Mouse (Mus musculus): ENCODE measurements around the gene Lrrc4b. TPM values are rescaled to one million over a fixed set of nuclear protein-coding genes. Genes with fewer than 3 reads are reported as not detected.

Gene Lrrc4b
- polyA plus RNA-seq (2015; fragmentation: Nextera tagmentation; extraction: Ambion mirVana), result 0.36 and 0.52 TPM in 2 replicates

DNA sequence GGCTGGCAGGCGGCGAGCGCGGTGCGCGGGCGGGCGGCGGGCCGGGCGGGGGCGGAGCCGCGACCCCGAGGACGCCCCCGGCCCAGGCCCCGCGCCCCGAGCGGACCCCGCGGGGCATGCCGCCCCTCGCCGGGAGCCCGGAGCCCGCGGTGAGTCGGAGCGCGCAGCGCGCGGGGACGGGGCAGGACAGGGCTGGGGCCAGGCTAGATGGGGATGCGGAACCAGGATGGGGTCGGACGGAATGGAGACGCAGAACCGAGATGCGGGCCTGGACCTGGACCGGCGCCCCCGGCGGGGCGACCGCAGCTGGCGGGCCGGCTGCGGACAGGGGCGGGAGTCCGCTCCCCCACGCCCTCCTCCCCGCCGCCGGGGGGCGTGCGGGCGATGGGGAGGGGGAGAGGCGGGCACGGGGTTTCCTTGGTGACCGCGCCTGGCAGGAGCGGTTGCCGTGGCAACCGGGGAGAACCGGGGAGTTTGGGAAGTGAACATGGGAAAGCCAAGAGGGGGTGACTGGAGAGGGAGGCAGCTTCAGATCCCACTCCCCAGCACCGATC lies at the start of gene Lrrc4b:
TSS of gene Lrrc4b (plus strand) at position 51 of the 554 bp plus-strand sequence.
- Histone ChIP-seq H3K4me2 (replicated peaks; ENCODE audit: low read depth) (peak within 1 kb of the TSS; percentile 57), H3K9ac (ENCODE audit: low read length) (peak within 1 kb of the TSS; percentile 41), H3K4me3 (ENCODE audit: low read depth, low read length) (peak within 1 kb of the TSS; percentile 35), H3K4me1 (replicated peaks; ENCODE audit: control insufficient read depth, insufficient read depth) (no peaks in the 10 kb centered on the region), H3K27me3 (ENCODE audit: control insufficient read depth, insufficient read depth, low read length) (peaks cover 8% of the 10 kb centered on the region; the same call in 1 of the 2 replicates), H3K9me3 (ENCODE audit: control insufficient read depth, low read length) (no peaks in the 10 kb centered on the region), H3K36me3 (ENCODE audit: control insufficient read depth, insufficient read depth, low read length) (no peaks in the 10 kb centered on the region), H3K27ac (replicated peaks) (no peak within 1 kb of the TSS)
- WGBS, result 1% methylated on average over 41 of the region's 69 CpGs
- TF ChIP-seq CTCF (IDR thresholded peaks at IDR 0.05; ENCODE audit: low read depth) (no peak), EP300 (optimal IDR thresholded peaks at IDR 0.05) (no peak)
- peak; percentile 31 for ATAC-seq (ENCODE audit: low FRiP score, low TSS enrichment)
- DNase-seq (ENCODE audit: low spot score), result no peak

DNA sequence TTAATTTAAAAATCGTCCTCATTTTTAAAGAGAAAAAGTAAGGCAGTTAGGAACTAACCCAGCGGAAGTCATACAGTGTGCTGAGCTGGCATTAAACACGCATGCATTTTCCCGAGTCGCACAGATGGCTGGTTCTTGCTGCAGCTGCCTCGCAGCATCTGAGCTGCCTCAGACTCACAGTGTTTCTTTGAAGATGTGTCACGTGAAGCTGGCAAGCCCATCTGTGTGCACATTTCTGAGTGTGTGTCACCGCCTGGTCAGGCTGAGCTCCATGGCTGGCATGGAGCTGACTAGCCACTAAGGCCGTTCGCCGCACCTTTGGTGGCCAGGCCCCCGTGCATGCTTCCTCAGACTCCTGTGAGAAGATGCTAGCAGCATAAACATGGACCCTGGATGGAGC lies 46.3 kb upstream of the Lrrc4b start:
- H3K36me3 ChIP-seq (ENCODE audit: control insufficient read depth, insufficient read depth, low read length), result no peaks in the 10 kb centered on the region
- H3K27ac ChIP-seq (replicated peaks), result no peak overlapping the region
- no peak overlapping the region for H3K4me2 ChIP-seq (replicated peaks; ENCODE audit: low read depth)
- H3K9me3 ChIP-seq (ENCODE audit: control insufficient read depth, low read length), result no peaks in the 10 kb centered on the region
- ATAC-seq (ENCODE audit: low FRiP score, low TSS enrichment) (no peak), DNase-seq (ENCODE audit: low spot score) (no peak)
- no peaks in the 10 kb centered on the region for H3K27me3 ChIP-seq (ENCODE audit: control insufficient read depth, insufficient read depth, low read length)
- WGBS, result 72% methylated on average over 12 of the region's 12 CpGs
- TF ChIP-seq EP300 (optimal IDR thresholded peaks at IDR 0.05) (no peak), CTCF (IDR thresholded peaks at IDR 0.05; ENCODE audit: low read depth) (no peak)
- H3K9ac ChIP-seq (ENCODE audit: low read length), result no peak overlapping the region
- H3K4me3 ChIP-seq (ENCODE audit: low read depth, low read length), result no peak overlapping the region
- H3K4me1 ChIP-seq (replicated peaks; ENCODE audit: control insufficient read depth, insufficient read depth), result no peaks in the 10 kb centered on the region

DNA sequence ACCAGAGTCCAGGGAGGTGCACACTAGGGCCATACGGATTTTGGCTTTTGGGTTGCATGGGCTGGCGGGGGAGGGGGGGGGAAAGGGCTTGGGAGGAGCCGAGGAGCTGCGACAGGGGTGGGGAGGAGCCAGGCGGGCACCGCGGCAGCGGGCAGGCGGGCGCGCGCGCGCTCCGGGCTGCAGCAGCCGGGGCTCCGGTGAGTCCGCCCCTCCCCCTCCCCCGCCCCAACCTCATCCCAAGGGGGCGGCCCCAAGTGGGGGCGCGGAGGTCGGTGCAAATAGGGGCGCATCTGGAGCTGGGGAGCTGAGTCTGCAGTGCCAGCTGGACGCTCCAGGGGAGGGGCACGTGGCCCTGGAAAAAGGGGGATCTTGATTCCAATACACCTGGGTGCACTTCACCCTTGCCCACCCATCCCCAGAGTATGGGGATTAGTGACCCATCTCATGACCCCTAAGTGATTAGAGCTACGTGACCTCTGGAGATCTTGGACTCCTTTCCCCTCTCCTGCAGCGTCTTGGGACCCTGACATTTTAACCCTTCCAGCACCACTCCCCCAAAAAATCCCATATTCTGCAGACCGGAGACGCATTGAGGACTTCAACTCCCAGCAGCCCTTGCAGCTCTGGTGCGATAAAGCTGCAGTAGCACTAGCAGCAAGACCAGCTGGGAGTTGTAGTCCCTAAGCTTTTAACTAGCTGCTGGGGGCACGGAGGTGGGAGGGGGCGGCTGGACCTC lies 44.7 kb upstream of the Lrrc4b start, which contains the start of gene Syt3:
TSS of gene Syt3 (plus strand) at position 123 of the 736 bp plus-strand sequence.
- WGBS, result 1% methylated on average over 29 of the region's 33 CpGs
- H3K9ac ChIP-seq (ENCODE audit: low read length), result peak within 1 kb of the TSS; percentile 45

DNA sequence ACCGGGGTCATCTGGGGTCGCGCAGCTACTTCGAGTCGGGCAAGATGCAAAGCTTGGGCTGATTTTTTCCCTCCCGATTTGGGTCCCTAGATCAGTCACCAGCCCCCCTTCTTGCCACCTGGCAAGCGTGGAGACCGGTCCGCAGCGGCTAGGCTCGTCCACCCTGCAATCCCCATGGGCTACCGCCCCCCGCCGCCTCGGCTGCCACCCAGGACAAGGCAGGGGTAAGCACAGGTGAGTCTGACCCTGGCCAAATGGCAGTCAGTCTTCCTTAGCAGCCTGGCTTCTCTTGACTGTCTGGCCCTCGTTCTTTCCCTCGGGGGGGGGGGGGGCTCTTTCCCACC lies 44.1 kb upstream of the Lrrc4b start:
- Histone ChIP-seq H3K27me3 (ENCODE audit: control insufficient read depth, insufficient read depth, low read length) (no peaks in the 10 kb centered on the region), H3K9ac (ENCODE audit: low read length) (peak overlapping the region; percentile 45), H3K4me2 (replicated peaks; ENCODE audit: low read depth) (peak overlapping the region; percentile 77), H3K4me3 (ENCODE audit: low read depth, low read length) (peak overlapping the region; percentile 48), H3K9me3 (ENCODE audit: control insufficient read depth, low read length) (no peaks in the 10 kb centered on the region), H3K4me1 (replicated peaks; ENCODE audit: control insufficient read depth, insufficient read depth) (no peaks in the 10 kb centered on the region), H3K27ac (replicated peaks) (no peak overlapping the region), H3K36me3 (ENCODE audit: control insufficient read depth, insufficient read depth, low read length) (no peaks in the 10 kb centered on the region)
- ATAC-seq (ENCODE audit: low FRiP score, low TSS enrichment) (peak; percentile 64), DNase-seq (ENCODE audit: low spot score) (no peak)
- TF ChIP-seq EP300 (optimal IDR thresholded peaks at IDR 0.05), result no peak
- no peak for TF ChIP-seq CTCF (IDR thresholded peaks at IDR 0.05; ENCODE audit: low read depth)
- WGBS, result 0% methylated on average over 16 of the region's 17 CpGs

More for the DNA sequence above, 44.7 kb upstream of the Lrrc4b start, which contains the start of gene Syt3:
- ATAC-seq (ENCODE audit: low FRiP score, low TSS enrichment), result peak; percentile 79
- Histone ChIP-seq H3K4me2 (replicated peaks; ENCODE audit: low read depth) (peak within 1 kb of the TSS; percentile 77), H3K36me3 (ENCODE audit: control insufficient read depth, insufficient read depth, low read length) (no peaks in the 10 kb centered on the region), H3K27me3 (ENCODE audit: control insufficient read depth, insufficient read depth, low read length) (no peaks in the 10 kb centered on the region), H3K27ac (replicated peaks) (no peak within 1 kb of the TSS), H3K4me3 (ENCODE audit: low read depth, low read length) (peak within 1 kb of the TSS; percentile 48), H3K9me3 (ENCODE audit: control insufficient read depth, low read length) (no peaks in the 10 kb centered on the region), H3K4me1 (replicated peaks; ENCODE audit: control insufficient read depth, insufficient read depth) (no peaks in the 10 kb centered on the region)
- no peak for TF ChIP-seq CTCF (IDR thresholded peaks at IDR 0.05; ENCODE audit: low read depth)
- TF ChIP-seq EP300 (optimal IDR thresholded peaks at IDR 0.05), result no peak
- DNase-seq (ENCODE audit: low spot score), result peak; percentile 64

GRCm38 (mm10) chr7:44385720-44386119 lies 43.1 kb upstream of the Lrrc4b start, which contains the start of gene 1700008O03Rik:
TSS of gene 1700008O03Rik (minus strand) at chr7:44385820.
- H3K27me3 ChIP-seq (ENCODE audit: control insufficient read depth, insufficient read depth, low read length), result no peaks in the 10 kb centered on the region
- ATAC-seq (ENCODE audit: low FRiP score, low TSS enrichment) (no peak), DNase-seq (ENCODE audit: low spot score) (no peak)
- peak within 1 kb of the TSS; percentile 45 for H3K9ac ChIP-seq (ENCODE audit: low read length)
- H3K4me1 ChIP-seq (replicated peaks; ENCODE audit: control insufficient read depth, insufficient read depth), result no peaks in the 10 kb centered on the region
- no peak within 1 kb of the TSS for H3K27ac ChIP-seq (replicated peaks)
- 73% methylated on average over 12 of the region's 12 CpGs for WGBS
- no peaks in the 10 kb centered on the region for H3K36me3 ChIP-seq (ENCODE audit: control insufficient read depth, insufficient read depth, low read length)
- TF ChIP-seq EP300 (optimal IDR thresholded peaks at IDR 0.05) (no peak), CTCF (IDR thresholded peaks at IDR 0.05; ENCODE audit: low read depth) (no peak)
- H3K4me3 ChIP-seq (ENCODE audit: low read depth, low read length), result peak within 1 kb of the TSS; percentile 48
- peak within 1 kb of the TSS; percentile 77 for H3K4me2 ChIP-seq (replicated peaks; ENCODE audit: low read depth)
- H3K9me3 ChIP-seq (ENCODE audit: control insufficient read depth, low read length), result no peaks in the 10 kb centered on the region

DNA sequence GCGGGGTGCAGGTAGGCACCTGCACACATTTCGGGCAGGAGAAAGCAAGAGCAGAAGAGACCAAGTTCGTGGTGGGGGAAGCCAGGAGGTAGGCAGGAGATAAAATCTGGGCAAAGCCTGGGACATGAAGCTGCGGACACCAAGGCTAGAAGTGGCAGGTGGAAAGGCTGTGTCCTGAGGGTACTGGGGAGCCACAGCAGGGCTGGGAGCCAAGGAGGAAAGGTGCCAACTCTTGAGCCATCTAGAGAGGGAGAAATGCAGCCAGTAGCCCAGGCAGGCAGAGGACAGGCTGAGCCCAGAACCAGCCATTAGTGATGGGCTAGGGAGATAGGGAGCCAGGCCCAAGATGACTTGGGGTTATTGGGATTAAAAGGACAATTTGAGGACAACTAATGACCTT lies 37.0 kb upstream of the Lrrc4b start:
- DNase-seq (ENCODE audit: low spot score) (no peak), ATAC-seq (ENCODE audit: low FRiP score, low TSS enrichment) (no peak)
- Histone ChIP-seq H3K9ac (ENCODE audit: low read length) (no peak overlapping the region), H3K4me2 (replicated peaks; ENCODE audit: low read depth) (no peak overlapping the region), H3K27ac (replicated peaks) (no peak overlapping the region), H3K27me3 (ENCODE audit: control insufficient read depth, insufficient read depth, low read length) (no peaks in the 10 kb centered on the region), H3K4me1 (replicated peaks; ENCODE audit: control insufficient read depth, insufficient read depth) (no peaks in the 10 kb centered on the region), H3K4me3 (ENCODE audit: low read depth, low read length) (no peak overlapping the region), H3K9me3 (ENCODE audit: control insufficient read depth, low read length) (no peaks in the 10 kb centered on the region), H3K36me3 (ENCODE audit: control insufficient read depth, insufficient read depth, low read length) (no peaks in the 10 kb centered on the region)
- TF ChIP-seq EP300 (optimal IDR thresholded peaks at IDR 0.05) (no peak), CTCF (IDR thresholded peaks at IDR 0.05; ENCODE audit: low read depth) (no peak)
- 67% methylated on average over 4 of the region's 4 CpGs for WGBS
